Mouse (Mus musculus) heart, adult 2 months (tissue): ENCODE results near the gene Lcn8.

Experiments
- CTCF ChIP-seq: fragments of 200-600 bp; IDR thresholded peaks from 2 replicates; pipeline ENCODE4 v1.8.1; 2022; ENCODE audit warnings: antibody characterized with exemption, mild to moderate bottlenecking, moderate library complexity
- EP300 ChIP-seq: fragments of 200-500 bp; IDR thresholded peaks from 2 replicates; pipeline ENCODE4 v1.6.1; 2011; ENCODE audit warnings: low read depth, low read length, control low read depth; ENCODE audit not compliant: insufficient read depth
- POLR2A ChIP-seq: fragments of 200-500 bp; IDR thresholded peaks from 2 replicates; pipeline ENCODE4 v1.6.1; 2011; ENCODE audit warnings: mild to moderate bottlenecking, low read depth, low read length, control low read depth; ENCODE audit not compliant: insufficient read depth

DNA sequence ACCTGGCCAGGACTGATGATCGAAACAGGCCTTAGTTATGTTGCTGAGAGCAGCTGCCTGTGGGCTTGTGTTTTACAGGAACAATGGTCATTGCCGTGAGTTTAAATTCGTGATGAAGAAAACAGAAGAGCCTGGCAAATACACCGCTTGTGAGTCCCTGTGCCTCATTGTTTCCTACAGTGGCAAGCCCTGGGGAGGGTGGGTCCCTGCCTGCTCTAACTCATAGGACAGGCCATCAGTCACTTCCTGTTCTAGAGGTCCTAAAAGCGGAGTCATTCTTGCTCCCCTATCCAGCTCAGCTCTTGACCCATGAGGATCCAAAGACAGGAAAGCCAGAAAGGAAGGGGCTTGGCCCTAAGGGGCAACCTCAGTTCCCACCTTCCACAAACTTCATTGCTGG is 48.1 kb downstream of the Lcn8 start:
- TF ChIP-seq EP300 (no peak), CTCF (no peak), POLR2A (no peak)
